Mouse (Mus musculus): Measurements from ENCODE around the gene Olfr952. TPM values are rescaled to one million over a fixed set of nuclear protein-coding genes. Genes with fewer than 3 reads are reported as not detected.

The Olfr952 gene
- not detected in 2 replicates for polyA plus RNA-seq (2014; fragmentation: Nextera tagmentation; extraction: Ambion mirVana)

- no peak within 1 kb of the TSS for H3K4me3 ChIP-seq (replicated peaks; ENCODE audit: low read length)
- no peaks in the 10 kb centered on the region for H3K9me3 ChIP-seq (ENCODE audit: control insufficient read depth, low read length)
- DNase-seq (ENCODE audit: low spot score) (no peak), ATAC-seq (ENCODE audit: low FRiP score) (no peak)
- no peak within 1 kb of the TSS for H3K4me2 ChIP-seq (replicated peaks)
- no peaks in the 10 kb centered on the region for H3K27me3 ChIP-seq (ENCODE audit: control insufficient read depth, insufficient read depth, low read length)
- no peaks in the 10 kb centered on the region for H3K36me3 ChIP-seq (replicated peaks; ENCODE audit: control insufficient read depth, insufficient read depth)
- no peak within 1 kb of the TSS for H3K9ac ChIP-seq
- H3K27ac ChIP-seq, result no peak within 1 kb of the TSS
- H3K4me1 ChIP-seq (replicated peaks; ENCODE audit: control insufficient read depth, insufficient read depth, low read length), result no peaks in the 10 kb centered on the region
These were observed at the start of gene Olfr952 for GRCm38 (mm10) chr9:39427048-39427447. TSS of gene Olfr952 (minus strand) at chr9:39427148.

GRCm38 (mm10) chr9:39471844-39472243, 44.9 kb upstream of the Olfr952 start, which contains the start of gene Olfr955:
TSS of gene Olfr955 (minus strand) at chr9:39471944.
- 66% methylated on average over 1 of the region's 1 CpGs for WGBS

GRCm38 (mm10) chr9:39456401-39456800, 29.5 kb upstream of the Olfr952 start, which contains the start of gene Olfr954:
TSS of gene Olfr954 (plus strand) at chr9:39456701.
- no peak within 1 kb of the TSS for H3K9ac ChIP-seq
- 88% methylated on average over 6 of the region's 6 CpGs for WGBS
- no peak within 1 kb of the TSS for H3K4me3 ChIP-seq (replicated peaks; ENCODE audit: low read length)
- no peaks in the 10 kb centered on the region for H3K4me1 ChIP-seq (replicated peaks; ENCODE audit: control insufficient read depth, insufficient read depth, low read length)
- DNase-seq (ENCODE audit: low spot score) (no peak), ATAC-seq (ENCODE audit: low FRiP score) (no peak)
- H3K4me2 ChIP-seq (replicated peaks), result no peak within 1 kb of the TSS
- H3K27ac ChIP-seq, result no peak within 1 kb of the TSS
- H3K27me3 ChIP-seq (ENCODE audit: control insufficient read depth, insufficient read depth, low read length), result no peaks in the 10 kb centered on the region
- H3K36me3 ChIP-seq (replicated peaks; ENCODE audit: control insufficient read depth, insufficient read depth), result no peaks in the 10 kb centered on the region
- H3K9me3 ChIP-seq (ENCODE audit: control insufficient read depth, low read length), result no peaks in the 10 kb centered on the region

More at GRCm38 (mm10) chr9:39471844-39472243, 44.9 kb upstream of the Olfr952 start, which contains the start of gene Olfr955:
- Histone ChIP-seq H3K4me1 (replicated peaks; ENCODE audit: control insufficient read depth, insufficient read depth, low read length) (no peaks in the 10 kb centered on the region), H3K36me3 (replicated peaks; ENCODE audit: control insufficient read depth, insufficient read depth) (no peaks in the 10 kb centered on the region), H3K9me3 (ENCODE audit: control insufficient read depth, low read length) (no peaks in the 10 kb centered on the region), H3K9ac (no peak within 1 kb of the TSS), H3K4me2 (replicated peaks) (no peak within 1 kb of the TSS), H3K4me3 (replicated peaks; ENCODE audit: low read length) (no peak within 1 kb of the TSS), H3K27me3 (ENCODE audit: control insufficient read depth, insufficient read depth, low read length) (no peaks in the 10 kb centered on the region), H3K27ac (no peak within 1 kb of the TSS)
- no peak for DNase-seq (ENCODE audit: low spot score)
- no peak for ATAC-seq (ENCODE audit: low FRiP score)

DNA sequence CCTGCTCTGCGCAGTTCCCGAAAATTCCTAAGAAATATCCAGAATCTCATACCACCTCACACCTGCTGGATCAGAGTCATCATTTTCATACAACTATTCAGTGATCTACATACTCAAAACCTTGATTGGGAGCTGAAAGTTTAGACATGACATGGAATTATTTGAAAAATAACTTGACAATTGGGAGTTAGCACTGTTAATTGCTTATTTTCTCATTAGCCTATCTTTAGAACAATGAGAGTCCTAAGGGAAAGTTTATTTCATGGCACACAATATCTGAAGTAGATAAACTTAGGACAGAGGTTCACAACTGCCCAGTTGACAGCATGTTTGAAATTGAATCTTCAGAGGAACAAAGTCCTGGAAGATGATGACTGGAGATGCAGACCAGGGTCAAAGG, 39.8 kb downstream of the Olfr952 start, which contains the start of gene Olfr951:
Gene Olfr951, plus strand, starts transcription at position 301 of the 400 bp plus-strand sequence.
- Histone ChIP-seq H3K9me3 (ENCODE audit: control insufficient read depth, low read length) (no peaks in the 10 kb centered on the region), H3K4me2 (replicated peaks) (no peak within 1 kb of the TSS), H3K9ac (no peak within 1 kb of the TSS), H3K27me3 (ENCODE audit: control insufficient read depth, insufficient read depth, low read length) (no peaks in the 10 kb centered on the region), H3K4me1 (replicated peaks; ENCODE audit: control insufficient read depth, insufficient read depth, low read length) (no peaks in the 10 kb centered on the region), H3K4me3 (replicated peaks; ENCODE audit: low read length) (no peak within 1 kb of the TSS), H3K36me3 (replicated peaks; ENCODE audit: control insufficient read depth, insufficient read depth) (no peaks in the 10 kb centered on the region), H3K27ac (no peak within 1 kb of the TSS)
- ATAC-seq (ENCODE audit: low FRiP score) (no peak), DNase-seq (ENCODE audit: low spot score) (no peak)
- 94% methylated on average over 2 of the region's 2 CpGs for WGBS

Other genes with a start within 250 kb of the Olfr952 start
- gene Olfr944, start 225.2 kb downstream of the Olfr952 start, polyA plus RNA-seq (2014; fragmentation: Nextera tagmentation; extraction: Ambion mirVana), result not detected in 2 replicates
- not detected in 2 replicates for gene Olfr1537, start 177.2 kb downstream of the Olfr952 start, polyA plus RNA-seq (2014; fragmentation: Nextera tagmentation; extraction: Ambion mirVana)
- not detected in 2 replicates for gene Olfr945, start 150.3 kb downstream of the Olfr952 start, polyA plus RNA-seq (2014; fragmentation: Nextera tagmentation; extraction: Ambion mirVana)
- not detected in 2 replicates for gene Olfr948, start 101.1 kb downstream of the Olfr952 start, polyA plus RNA-seq (2014; fragmentation: Nextera tagmentation; extraction: Ambion mirVana)
- gene Olfr951, start 39.7 kb downstream of the Olfr952 start, polyA plus RNA-seq (2014; fragmentation: Nextera tagmentation; extraction: Ambion mirVana), result not detected in 2 replicates
- not detected in 2 replicates for gene Olfr954, start 29.6 kb upstream of the Olfr952 start, polyA plus RNA-seq (2014; fragmentation: Nextera tagmentation; extraction: Ambion mirVana)
- not detected in 2 replicates for gene Olfr955, start 44.8 kb upstream of the Olfr952 start, polyA plus RNA-seq (2014; fragmentation: Nextera tagmentation; extraction: Ambion mirVana)
- not detected in 2 replicates for gene Olfr44, start 66.8 kb upstream of the Olfr952 start, polyA plus RNA-seq (2014; fragmentation: Nextera tagmentation; extraction: Ambion mirVana)
- not detected in 2 replicates for gene Olfr957, start 88.7 kb upstream of the Olfr952 start, polyA plus RNA-seq (2014; fragmentation: Nextera tagmentation; extraction: Ambion mirVana)
- gene Olfr958, start 126.9 kb upstream of the Olfr952 start, polyA plus RNA-seq (2014; fragmentation: Nextera tagmentation; extraction: Ambion mirVana), result not detected in 2 replicates
- gene Olfr959, start 148.4 kb upstream of the Olfr952 start, polyA plus RNA-seq (2014; fragmentation: Nextera tagmentation; extraction: Ambion mirVana), result not detected in 2 replicates
- gene AW551984, start 177.3 kb upstream of the Olfr952 start, polyA plus RNA-seq (2014; fragmentation: Nextera tagmentation; extraction: Ambion mirVana), result 164 and 235 TPM in 2 replicates
- not detected in 2 replicates for gene Olfr148, start 183.5 kb upstream of the Olfr952 start, polyA plus RNA-seq (2014; fragmentation: Nextera tagmentation; extraction: Ambion mirVana)
- gene Olfr960, start 194.2 kb upstream of the Olfr952 start, polyA plus RNA-seq (2014; fragmentation: Nextera tagmentation; extraction: Ambion mirVana), result not detected in 2 replicates
- gene Olfr961, start 217.9 kb upstream of the Olfr952 start, polyA plus RNA-seq (2014; fragmentation: Nextera tagmentation; extraction: Ambion mirVana), result not detected in 2 replicates
- not detected in 2 replicates for gene Olfr963, start 240.1 kb upstream of the Olfr952 start, polyA plus RNA-seq (2014; fragmentation: Nextera tagmentation; extraction: Ambion mirVana)

Data from hindbrain, embryonic 14.5 days (tissue).